Mouse (Mus musculus): Measurements from ENCODE around the gene Chchd3.

DNA sequence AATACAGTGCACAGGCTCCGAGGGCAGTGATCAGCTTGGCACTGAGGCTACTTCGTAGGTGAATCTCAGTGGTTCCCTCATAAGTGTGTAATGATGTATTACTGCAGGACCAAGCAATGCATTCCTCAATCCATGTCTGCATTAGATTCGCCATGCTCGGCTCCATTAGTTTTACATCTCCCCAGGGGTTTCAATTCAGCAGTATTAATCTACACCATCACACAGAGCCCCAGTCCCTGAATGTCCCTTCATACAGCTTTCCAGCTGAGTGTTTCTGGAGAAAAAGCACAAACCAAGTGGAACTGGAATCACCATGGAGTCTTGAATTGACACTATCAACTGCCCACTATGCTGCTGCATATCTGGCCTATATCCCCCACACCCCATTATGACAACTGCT is 241.1 kb downstream of the Chchd3 start:
- TF ChIP-seq CTCF (conservative IDR thresholded peaks at IDR 0.05; ENCODE audit: low read length) (no peak), NANOG (IDR thresholded peaks at IDR 0.05; ENCODE audit: borderline replicate concordance, low read length) (no peak)
